Mouse (Mus musculus) lung, postnatal 10 days (tissue): ENCODE data around the gene Olfr279.
A peak's percentile ranks its signal among the peaks of the same experiment; 100 is the strongest.
"Not testable (repeated sequence)": the region's sequence is repeated elsewhere in the genome, so short reads cannot be mapped to it uniquely, and the experiment has no call there.

Source experiments
- DNase-seq: peaks from one replicate; pipeline ENCODE4 v3.0.0; 2021

Gene Olfr279

DNA sequence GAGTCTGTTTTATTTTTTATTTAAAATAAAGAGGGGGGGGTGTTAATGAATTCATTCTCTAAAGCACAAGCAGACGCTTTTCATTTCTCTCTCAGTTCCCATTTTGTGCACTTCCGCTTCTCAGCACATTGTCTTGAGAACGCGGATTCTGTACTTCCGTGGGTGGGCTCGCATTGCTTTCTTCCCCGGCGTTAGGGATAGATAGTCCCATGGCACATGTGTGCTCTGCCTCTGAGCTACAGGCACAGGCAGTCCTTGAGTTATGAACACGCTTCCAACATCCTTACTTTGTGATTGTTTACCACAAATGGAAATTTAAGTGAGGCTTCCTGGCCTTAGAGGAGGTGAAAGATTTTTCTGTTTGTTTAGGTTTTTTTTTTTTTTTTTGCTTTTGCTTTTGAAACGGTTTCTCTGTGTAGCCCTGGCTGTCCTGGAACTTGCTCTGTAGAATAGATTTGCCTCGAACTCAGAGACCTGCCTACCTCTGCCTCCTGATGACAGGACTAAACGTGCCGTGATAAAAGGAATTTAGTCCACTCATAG lies 19.3 kb downstream of the Olfr279 start:
- peak; percentile 28 for DNase-seq

DNA sequence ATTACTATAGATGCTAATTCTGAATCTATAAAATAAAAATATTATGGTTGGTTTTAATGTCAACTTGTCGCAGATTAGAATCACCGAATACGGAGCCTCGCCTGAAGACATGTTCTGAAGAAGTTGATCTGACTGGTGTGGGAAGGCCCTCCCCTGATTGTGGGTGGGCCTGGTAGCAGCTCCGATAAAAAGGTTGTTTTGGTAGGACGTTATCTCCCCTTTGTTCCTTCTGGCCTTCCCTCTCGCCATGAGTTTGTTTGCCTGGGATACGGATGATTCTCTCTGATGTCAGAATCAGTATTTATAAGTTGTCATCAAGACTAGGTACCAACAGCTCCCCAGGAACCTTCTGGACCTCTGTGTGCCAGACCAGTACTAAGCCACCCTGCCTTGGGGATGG lies 20.0 kb downstream of the Olfr279 start:
- DNase-seq = no peak

DNA sequence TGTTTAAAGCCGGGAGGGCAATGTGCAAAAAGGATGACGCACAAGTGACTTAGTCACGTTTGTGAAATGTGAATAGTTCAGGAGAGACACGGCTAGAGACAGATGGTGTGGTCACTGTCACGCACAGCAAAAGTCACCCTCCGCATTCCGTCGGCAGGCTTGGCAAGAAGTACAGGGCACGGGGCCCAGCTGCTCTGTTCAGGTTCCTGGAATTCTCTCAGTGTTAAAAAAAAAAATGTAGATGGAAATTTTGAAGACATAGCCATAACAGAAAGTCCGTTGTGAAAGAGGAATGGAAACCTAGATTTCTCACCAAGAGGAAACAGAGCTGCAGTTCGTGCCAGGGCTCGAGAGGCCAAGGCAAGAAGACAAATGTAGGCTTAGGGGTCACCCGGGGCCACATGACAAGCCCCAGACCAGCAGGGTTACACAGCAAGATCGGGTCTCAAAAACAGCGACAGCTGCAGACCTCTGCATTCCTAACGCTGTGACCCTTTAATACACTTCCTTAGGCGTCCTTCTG lies 20.7 kb downstream of the Olfr279 start:
- DNase-seq = peak; percentile 78

DNA sequence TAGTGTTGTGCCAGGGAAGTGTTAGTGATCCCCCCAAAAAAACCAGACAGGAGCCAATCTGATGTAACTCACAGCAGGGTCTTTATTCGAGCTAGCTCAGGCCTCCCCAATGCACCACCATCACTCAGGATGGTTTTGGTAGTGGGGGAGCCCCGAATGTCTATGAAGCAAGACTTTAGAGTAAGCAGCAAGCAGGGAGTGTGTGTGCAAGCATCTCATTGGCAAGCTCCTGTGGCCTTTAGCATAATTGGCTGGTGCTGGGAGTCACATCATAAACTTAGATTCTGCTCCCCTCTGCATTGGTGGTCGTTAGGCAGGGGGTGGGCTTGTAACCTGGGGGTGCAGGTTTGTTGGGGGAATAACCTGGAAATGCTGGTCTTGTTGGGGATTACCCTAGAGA lies 21.5 kb downstream of the Olfr279 start:
- DNase-seq = not testable (repeated sequence)

DNA sequence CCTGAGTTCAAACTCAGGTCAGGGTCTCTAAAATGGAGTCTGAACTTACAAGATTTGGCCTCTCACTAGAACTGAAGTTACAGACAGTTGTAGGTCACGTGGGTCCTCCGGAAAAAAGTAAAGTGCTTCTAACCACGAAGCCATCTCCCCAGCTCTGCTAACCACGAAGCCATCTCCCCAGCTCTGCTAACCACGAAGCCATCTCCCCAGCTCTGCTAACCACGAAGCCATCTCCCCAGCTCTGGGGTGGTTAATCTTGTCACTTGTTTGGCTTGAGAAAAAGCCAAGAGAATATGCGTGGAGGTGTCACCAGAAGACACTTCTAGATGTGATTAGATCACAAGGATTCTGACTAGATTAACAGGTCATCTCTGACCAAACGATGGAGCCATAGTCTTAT lies 21.9 kb downstream of the Olfr279 start:
- DNase-seq = no peak

DNA sequence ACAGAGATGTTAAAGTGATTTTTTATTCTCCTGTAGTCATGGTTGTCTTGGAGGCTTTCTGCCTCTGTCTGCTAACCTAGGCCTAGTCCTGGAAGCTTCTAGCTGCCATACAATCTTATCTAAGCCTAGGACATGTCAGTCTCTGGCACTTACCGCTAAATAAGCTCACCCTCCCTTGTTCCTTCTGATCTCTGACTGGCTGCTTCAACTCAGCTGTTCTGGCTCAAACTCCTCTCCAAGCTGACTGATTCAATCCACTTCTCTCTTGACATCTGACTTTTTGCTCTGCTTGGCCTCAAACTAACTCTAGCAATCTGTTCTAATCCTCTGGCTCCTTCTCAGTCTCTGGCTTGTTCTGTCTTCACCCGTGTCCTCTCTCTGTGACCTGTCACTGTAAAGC lies 22.6 kb downstream of the Olfr279 start:
- not testable (repeated sequence) for DNase-seq

DNA sequence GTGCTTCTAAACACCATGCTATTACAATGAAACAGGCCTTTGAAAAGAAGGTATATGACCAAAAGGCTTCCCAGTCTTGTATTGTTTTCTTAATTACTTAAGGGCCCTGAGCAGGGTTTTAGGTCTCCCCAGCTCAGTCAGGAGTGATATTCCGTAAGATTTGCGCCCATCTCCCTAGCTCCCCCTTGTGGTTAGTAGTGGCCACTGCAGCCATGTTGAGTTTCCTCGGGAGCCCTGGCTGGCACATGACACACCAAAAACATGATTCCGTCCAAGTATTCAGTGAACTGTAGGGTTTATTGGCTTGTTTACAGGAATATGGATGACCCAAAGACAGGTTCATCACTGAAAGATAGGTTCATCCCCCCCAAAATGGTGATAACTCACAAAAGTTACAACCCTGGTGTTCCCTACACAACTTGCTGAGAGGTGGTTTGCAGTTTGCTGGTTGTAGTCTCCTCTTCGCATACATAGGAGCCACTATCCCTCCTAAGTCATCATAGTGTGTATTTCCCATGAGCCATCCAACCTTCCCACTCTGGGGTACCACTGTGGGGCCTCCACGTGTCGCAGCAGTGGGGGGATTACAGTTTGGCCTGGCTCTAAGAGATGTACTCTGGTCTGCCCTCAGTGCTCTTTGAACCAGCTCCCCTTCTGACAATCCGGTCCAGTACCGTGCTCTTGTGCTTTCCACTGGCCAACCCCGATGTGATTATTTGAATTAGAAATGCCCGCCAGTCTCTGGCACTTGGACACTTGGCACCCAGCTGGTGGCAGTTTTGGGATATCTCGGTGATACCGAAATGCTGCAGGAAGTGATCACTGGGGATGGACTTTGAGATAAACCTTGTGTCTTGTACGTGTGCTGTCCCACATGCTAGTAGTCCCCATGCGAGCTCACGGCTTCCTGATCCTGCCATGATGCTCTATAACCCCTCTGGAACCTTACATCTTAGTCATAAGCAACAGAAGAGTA lies 25.5 kb downstream of the Olfr279 start:
- peak; percentile 73 for DNase-seq

DNA sequence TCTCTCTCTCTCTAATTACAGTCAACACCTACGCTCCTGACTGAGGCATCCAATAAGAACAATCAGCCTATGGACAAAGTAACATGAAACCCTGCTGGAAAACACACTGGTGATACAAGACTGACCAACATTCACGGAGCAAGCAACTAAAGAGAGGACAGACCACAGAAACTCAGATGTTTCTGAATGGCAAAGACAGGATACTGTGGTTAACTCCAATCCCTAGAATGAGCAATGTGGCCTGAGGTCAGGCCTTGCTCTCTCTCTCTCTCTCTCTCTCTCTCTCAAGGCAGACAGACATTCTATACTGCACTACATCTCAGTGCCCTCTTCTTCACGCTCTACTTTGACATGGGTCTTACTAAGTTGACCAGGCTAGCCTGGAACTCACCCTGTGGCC lies 29.0 kb downstream of the Olfr279 start:
- no peak for DNase-seq

DNA sequence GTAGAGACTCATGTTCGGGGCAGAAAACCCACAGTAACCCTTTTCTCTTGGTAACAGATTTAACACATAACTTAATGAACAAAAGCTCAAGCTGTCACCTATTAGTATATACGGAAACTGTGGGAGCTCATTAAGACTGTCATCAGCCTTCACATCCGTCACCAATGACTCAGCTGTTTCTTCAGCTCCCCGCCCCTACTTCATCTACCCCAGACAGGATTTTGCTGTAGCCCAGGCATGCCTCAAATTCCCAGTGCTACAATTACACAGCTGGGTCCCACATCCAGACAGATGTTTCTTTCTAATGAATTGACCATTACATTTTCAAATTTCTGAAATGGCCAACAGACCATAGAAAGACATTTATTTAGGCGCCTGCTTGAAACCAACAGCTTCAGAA lies 33.9 kb downstream of the Olfr279 start:
- no peak for DNase-seq

DNA sequence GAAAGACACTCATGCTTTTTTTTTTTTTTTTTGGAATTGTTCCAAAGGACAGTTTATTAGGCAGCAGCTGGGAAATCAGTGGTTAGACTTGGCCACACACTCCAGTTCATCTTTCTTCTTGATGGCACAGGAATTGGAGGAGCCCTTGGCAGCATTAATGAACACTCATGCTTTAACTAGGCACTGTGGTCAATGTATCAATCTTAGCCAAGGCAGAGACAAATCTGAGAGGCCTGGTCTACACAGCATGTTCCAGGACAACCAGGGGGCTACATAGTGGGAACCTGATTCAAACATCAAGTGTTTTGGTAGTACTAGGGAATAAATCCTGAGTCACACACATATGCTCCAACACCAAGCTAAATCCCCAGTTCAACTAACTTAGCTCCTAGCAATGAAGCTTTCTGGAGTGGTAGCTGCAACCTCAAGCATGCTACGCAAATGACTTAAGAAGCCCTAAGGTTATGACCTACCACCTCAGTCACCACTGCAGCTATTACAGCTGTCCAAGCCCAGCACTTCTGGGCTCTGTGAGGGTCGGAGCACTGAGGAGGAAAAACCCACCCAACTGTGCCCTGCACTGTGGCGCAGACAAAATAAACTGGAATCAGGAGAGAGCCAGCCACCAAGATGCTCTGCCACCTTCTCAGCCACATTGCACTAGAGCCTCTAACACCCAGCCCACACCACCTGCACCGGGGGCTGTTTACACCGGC lies 35.0 kb downstream of the Olfr279 start:
- DNase-seq = no peak

DNA sequence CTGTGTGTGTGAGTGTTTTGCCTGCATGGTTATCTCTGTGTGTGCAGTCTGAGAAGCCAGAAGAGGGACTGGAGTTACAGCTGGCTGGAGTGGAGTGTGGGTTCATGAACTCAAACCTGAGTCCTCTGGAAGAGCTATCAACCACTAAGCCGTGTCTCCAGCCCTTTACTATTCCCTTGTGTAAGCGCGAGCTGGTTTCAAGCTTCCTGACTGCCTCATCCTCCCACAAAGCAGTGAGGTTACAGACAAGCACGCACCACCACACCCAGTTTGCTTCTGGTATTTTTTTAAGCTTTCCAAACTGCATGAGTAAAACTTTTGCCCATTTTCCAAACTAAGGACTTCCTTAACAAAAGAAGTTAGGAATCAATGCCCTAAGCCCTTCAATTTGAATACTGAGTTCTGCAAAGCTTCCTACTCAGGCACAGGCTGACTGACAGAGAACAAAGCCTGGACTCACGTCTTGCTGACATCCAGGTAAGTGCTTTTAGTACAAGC lies 35.9 kb downstream of the Olfr279 start:
- no peak for DNase-seq

DNA sequence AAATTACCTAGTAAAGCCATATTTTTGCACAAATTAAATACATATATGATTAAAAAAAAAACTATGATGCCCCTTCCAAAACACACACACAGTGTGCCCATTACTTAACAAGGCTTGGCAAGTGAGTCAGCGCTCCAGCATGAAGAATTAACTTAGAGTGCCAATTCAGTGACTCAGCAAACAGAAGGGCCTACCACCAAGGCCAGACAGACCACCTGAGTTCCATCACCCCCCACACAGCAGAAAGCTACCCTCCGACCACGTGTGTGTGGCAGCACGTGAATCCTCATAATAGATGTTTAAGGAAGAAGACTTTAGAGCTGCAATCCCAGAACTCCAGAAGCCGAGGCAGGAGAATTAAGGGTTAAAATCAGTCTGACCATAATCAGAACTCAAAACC lies 40.1 kb downstream of the Olfr279 start:
- DNase-seq = no peak

DNA sequence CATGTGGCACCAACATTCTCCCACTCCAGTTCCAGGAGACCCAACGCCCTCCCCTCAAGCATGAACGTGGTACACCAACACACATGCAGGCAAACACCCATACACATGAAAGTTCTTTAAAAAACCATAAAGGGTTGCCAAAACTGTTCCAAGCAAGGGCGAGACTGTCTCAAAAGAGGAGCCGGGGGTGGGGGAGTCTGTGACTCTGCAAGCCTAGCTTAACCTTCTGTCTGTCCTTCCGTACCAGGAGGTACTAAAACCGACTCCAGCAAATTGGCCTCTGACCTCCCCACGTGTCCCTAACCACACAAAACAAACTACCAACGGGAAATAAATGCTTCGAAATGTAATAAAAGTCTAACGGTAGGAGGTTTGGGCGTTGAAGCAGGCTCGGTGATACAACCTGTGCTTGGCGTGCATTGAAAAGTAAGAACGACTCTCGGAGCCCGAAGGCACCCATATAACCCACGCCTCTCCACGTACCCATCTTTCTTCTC lies 40.9 kb downstream of the Olfr279 start:
- no peak for DNase-seq

DNA sequence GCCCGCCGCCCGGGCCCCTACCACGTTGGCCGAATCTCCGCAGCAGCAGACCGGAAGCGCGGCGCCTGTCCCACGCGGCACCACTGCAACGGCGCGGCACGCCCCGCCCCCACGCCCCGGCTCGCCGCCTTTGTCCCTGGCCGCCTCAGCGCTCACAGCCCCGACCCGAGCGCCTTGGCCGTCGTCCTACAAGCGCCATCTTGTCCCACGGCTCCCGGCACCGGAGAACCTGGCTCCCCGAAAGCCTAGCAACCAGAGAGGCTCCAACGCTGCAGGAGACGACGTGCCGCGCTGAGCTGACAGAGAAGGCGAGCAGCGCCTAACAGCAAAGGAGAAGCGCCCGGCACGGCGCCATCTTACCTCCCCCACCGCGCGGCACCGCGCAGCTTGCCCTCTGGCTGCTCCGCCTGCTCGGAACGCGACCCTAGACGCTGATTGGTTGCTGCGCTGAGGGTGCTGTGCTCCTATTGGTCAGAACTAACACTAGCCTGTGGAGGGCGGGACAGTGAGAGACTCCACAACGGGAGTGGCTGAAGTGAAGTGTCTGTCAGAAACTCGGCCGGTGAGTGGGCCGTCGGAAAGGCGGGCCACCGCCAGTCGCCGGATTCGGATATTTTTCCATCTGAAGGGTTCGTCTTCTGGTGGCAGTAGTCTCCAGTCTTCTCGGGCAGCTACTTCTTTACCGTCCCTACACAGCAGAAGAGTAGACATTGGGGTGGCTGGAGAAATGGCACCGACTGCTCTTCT lies 41.9 kb downstream of the Olfr279 start, which contains the start of gene Kansl2:
Gene Kansl2, minus strand, starts transcription at position 384 of the 747 bp plus-strand sequence.
- DNase-seq = peak; percentile 99

DNA sequence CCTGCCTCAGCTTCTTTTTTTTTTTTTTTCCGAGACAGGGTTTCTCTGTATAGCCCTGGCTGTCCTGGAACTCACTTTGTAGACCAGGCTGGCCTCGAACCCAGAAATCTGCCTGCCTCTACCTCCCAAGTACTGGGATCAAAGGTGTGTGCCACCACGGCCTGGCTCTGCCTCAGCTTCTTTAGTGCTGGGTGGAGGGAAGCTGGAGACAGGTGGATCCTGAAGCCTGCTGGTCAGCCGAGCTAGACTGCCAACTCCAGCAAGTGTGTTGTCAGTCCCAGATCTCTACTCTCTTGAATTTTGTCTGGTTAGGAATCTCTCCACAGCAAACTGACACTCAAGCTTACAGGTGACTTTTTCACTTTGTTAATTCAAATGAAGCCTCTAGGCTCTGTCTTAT lies 43.7 kb downstream of the Olfr279 start:
- no peak for DNase-seq

DNA sequence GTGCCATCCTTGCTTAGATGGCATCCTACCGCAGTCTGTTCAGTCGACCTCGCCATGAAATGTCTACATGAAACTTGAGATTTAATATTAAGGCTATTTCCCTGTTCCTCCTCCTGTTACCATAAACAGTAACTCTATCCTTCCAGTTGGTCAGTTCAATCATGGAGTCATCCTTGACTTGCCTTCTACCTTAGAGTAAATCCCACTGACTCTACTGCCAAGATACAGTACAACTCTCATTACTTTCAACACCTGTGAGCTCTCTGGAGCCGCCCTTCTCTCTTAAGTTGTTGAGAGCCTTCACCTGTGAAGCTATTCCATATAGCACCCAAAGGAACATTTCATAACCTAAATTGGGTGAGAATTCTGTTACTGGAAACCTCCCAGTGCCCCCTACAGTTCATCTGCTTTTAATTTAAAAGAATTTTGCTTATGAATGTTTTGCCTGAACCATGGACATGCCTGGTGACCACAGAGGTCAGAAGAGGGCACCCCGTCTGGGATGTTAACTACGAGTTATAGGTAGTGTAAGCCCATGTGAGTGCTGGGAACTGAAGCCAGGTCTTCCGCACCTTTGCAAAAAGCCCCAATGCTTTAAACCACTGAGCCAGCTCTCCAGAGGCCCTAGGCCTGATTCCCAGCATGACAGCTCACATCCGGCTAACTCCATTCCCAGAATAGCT lies 44.8 kb downstream of the Olfr279 start:
- DNase-seq = no peak

DNA sequence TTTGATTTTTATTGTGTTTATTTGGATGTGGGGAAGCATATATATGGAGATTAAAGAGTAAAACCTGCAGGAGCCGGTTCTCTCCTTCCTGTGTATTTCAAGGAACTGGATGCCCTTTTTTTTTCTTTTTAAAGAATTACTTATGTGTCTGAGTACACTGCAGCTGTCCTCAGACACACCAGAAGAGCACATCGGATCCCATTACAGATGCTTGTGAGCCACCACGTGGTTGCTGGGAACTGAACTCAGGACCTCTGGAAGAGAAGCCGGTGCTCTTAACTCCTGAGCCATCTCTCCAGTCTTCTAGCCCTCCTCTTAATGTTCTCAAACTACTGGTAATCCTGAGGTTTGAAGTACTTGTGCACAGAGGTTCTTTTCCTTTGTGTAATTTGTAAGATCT lies 45.7 kb downstream of the Olfr279 start:
- no peak for DNase-seq

DNA sequence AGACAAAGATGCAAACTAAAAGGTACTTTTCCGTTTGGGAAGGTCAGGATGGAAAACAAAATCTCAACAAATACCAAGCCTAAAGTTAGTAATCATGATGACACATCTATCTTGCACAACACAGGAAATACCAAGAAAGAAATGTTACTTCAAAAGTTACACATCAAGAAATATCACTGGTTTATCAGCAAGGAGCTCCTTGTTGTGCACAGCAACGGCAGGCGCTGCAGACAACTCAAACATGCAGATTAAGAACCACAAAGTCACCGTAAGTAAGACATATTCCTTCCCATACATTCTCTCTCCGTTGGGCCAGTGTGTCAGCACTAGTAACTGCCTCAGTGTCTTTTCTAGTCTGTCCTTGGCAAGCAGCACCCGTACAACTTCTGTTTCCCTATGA lies 48.9 kb downstream of the Olfr279 start:
- no peak for DNase-seq

DNA sequence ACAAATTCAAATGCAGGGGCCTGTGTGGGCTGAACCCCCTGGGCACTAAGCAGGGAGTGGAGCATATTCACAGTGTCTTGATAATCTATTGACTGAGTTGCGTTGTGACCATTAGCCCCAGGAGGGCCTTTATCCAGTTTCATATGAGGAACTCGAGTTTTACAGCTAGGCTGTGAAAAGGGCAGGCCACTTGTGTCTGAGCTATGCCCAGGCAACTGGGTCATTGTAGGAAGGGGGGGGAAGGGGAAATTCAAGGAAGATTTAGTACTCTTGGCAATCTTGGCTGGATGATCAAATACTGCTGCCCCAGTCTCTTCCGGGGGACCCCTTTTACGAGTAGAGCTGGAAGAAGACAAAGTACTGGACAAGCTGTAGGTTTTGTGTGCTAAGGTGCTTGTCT lies 51.1 kb downstream of the Olfr279 start:
- DNase-seq = no peak

DNA sequence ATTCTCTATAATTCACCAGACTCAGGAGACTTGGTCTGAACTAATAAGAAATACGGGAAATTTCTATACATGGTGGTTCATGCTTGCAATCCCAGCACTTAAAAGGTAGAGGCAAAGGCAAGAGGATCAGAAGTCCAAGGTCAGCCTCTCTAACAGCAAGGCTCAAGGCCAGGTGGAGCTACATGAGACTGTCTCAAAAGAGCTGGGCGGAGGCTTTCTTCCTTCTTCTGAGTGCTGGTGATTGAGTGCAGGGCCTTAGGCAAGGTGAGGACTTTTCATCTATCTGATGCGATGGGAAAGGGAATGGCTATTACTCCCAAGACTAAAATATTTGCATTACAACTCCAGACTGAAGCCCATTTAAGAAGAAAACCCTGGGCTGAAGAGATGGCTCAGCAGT lies 52.9 kb downstream of the Olfr279 start:
- no peak for DNase-seq

DNA sequence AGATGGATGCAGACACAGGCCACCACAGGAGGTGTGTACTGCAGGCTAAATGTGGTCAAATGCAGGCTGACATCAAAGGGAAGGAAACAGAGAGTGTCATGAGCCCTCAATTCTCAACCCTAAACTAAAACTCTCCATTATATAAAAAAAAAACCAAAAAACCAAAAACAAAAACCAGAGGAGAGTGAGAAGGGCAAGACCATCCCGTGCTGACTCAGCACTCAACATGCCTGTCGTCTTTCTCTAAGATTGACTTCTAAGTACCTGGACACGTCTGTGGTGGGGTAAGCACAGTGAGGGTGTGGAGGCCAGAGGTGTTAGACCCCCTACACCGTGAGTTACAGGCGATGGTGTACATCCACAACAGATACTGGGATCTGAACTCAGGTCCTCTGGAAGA lies 54.6 kb downstream of the Olfr279 start:
- no peak for DNase-seq
